Mouse (Mus musculus) heart, postnatal 4 days (tissue): ENCODE measurements at regions not wholly inside any gene's neighbourhood (a gene's known extent, or its start where the extent isn't known, plus 50 kb on each side); places are given as distances from the start of the nearest gene placed in this dataset.

Experiments used
- DNase-seq: peaks from one replicate; pipeline ENCODE4 v3.0.0; 2021

- DNase-seq, result no peak
These were observed 80.8 kb downstream of the Plekhb2 start for GRCm38 (mm10) chr1:34930571-34930970.

GRCm38 (mm10) chr1:34943196-34943595 is 93.4 kb downstream of the Plekhb2 start:
- DNase-seq, result no peak

GRCm38 (mm10) chr1:34961633-34962507 is 112.1 kb downstream of the Plekhb2 start:
- no peak for DNase-seq

GRCm38 (mm10) chr1:34962508-34962885 is 112.7 kb downstream of the Plekhb2 start:
- DNase-seq, result no peak

GRCm38 (mm10) chr1:34974801-34975200 is 125.0 kb downstream of the Plekhb2 start:
- DNase-seq, result no peak

GRCm38 (mm10) chr1:34978156-34978555 is 128.4 kb downstream of the Plekhb2 start:
- no peak for DNase-seq

- DNase-seq, result no peak
These were observed 129.6 kb downstream of the Plekhb2 start for GRCm38 (mm10) chr1:34979350-34979749.

- no peak for DNase-seq
These were observed 132.2 kb downstream of the Plekhb2 start for GRCm38 (mm10) chr1:34981934-34982333.

- no peak for DNase-seq
These were observed 133.2 kb downstream of the Plekhb2 start for GRCm38 (mm10) chr1:34982966-34983365.

GRCm38 (mm10) chr1:34986861-34987260 is 137.1 kb downstream of the Plekhb2 start:
- DNase-seq, result no peak

GRCm38 (mm10) chr1:34987650-34988221 is 138.0 kb downstream of the Plekhb2 start:
- no peak for DNase-seq

- DNase-seq, result no peak
These were observed 138.4 kb downstream of the Plekhb2 start for GRCm38 (mm10) chr1:34988225-34988624.

- DNase-seq, result no peak
These were observed 151.0 kb downstream of the Plekhb2 start for GRCm38 (mm10) chr1:35000801-35001200.

GRCm38 (mm10) chr1:35017471-35017870 is 167.7 kb downstream of the Plekhb2 start:
- peak; percentile 62 for DNase-seq

- DNase-seq, result peak; percentile 17
These were observed 182.8 kb downstream of the Plekhb2 start for GRCm38 (mm10) chr1:35032619-35033018.

GRCm38 (mm10) chr1:35072811-35073210 is 223.0 kb downstream of the Plekhb2 start:
- DNase-seq, result no peak

GRCm38 (mm10) chr1:35094873-35095272 is 245.1 kb downstream of the Plekhb2 start:
- no peak for DNase-seq

GRCm38 (mm10) chr1:35095785-35096184 is 246.0 kb downstream of the Plekhb2 start:
- no peak for DNase-seq

- DNase-seq, result no peak
These were observed 256.9 kb downstream of the Plekhb2 start for GRCm38 (mm10) chr1:35106665-35107064.

GRCm38 (mm10) chr1:35109801-35110200 is 260.0 kb downstream of the Plekhb2 start:
- no peak for DNase-seq

- no peak for DNase-seq
These were observed 265.7 kb downstream of the Plekhb2 start for GRCm38 (mm10) chr1:35115521-35115920.

GRCm38 (mm10) chr1:35137907-35138306 is 288.1 kb downstream of the Plekhb2 start:
- DNase-seq, result no peak

GRCm38 (mm10) chr1:35149036-35149435 is 299.3 kb downstream of the Plekhb2 start:
- DNase-seq, result no peak

GRCm38 (mm10) chr1:35162506-35162905 is 312.7 kb downstream of the Plekhb2 start:
- no peak for DNase-seq
